Mouse (Mus musculus): Measurements from ENCODE around the gene Hmgcs2. TPM values are rescaled to one million over a fixed set of nuclear protein-coding genes. Genes with fewer than 3 reads are reported as not detected.

The Hmgcs2 gene
- polyA plus RNA-seq, 1 experiment from 2014 or later: 0.35 TPM

GRCm38 (mm10) chr3:98291044-98291443 is 10.8 kb downstream of the Hmgcs2 start:
- Histone ChIP-seq H3K27ac (no peak overlapping the region), H3K4me3 (no peak overlapping the region), H3K4me1 (no peaks in the 10 kb centered on the region), H3K36me3 (no peaks in the 10 kb centered on the region), H3K27me3 (ENCODE audit: low read depth, poor library complexity, severe bottlenecking) (no peaks in the 10 kb centered on the region), H3K9me3 (replicated peaks) (no peaks in the 10 kb centered on the region)
- 92% methylated on average over 9 of the region's 9 CpGs for WGBS
- DNase-seq (ENCODE audit: low spot score): no peak

- Histone ChIP-seq H3K4me3 (no peak overlapping the region), H3K27ac (no peak overlapping the region), H3K9me3 (replicated peaks) (no peaks in the 10 kb centered on the region), H3K36me3 (no peaks in the 10 kb centered on the region), H3K4me1 (no peaks in the 10 kb centered on the region), H3K27me3 (ENCODE audit: low read depth, poor library complexity, severe bottlenecking) (no peaks in the 10 kb centered on the region)
- WGBS: 75% methylated on average over 10 of the region's 10 CpGs
- no peak for DNase-seq (ENCODE audit: low spot score)
Measured at GRCm38 (mm10) chr3:98295965-98296364, 15.7 kb downstream of the Hmgcs2 start.

- H3K4me1 ChIP-seq: no peaks in the 10 kb centered on the region
- WGBS: 96% methylated on average over 1 of the region's 1 CpGs
- H3K36me3 ChIP-seq: no peaks in the 10 kb centered on the region
- no peaks in the 10 kb centered on the region for H3K9me3 ChIP-seq (replicated peaks)
- H3K27me3 ChIP-seq (ENCODE audit: low read depth, poor library complexity, severe bottlenecking): no peaks in the 10 kb centered on the region
- H3K27ac ChIP-seq: no peak overlapping the region
- no peak overlapping the region for H3K4me3 ChIP-seq
- DNase-seq (ENCODE audit: low spot score): no peak
Measured at GRCm38 (mm10) chr3:98299391-98300100, 19.3 kb downstream of the Hmgcs2 start.

- Histone ChIP-seq H3K36me3 (no peaks in the 10 kb centered on the region), H3K9me3 (replicated peaks) (no peaks in the 10 kb centered on the region), H3K27me3 (ENCODE audit: low read depth, poor library complexity, severe bottlenecking) (no peaks in the 10 kb centered on the region), H3K4me1 (no peaks in the 10 kb centered on the region), H3K27ac (no peak overlapping the region), H3K4me3 (no peak overlapping the region)
- WGBS: 93% methylated on average over 4 of the region's 4 CpGs
- DNase-seq (ENCODE audit: low spot score): no peak
Measured at GRCm38 (mm10) chr3:98300266-98300665, 20.0 kb downstream of the Hmgcs2 start.

- no peaks in the 10 kb centered on the region for H3K4me1 ChIP-seq
- 95% methylated on average over 3 of the region's 3 CpGs for WGBS
- no peak for DNase-seq (ENCODE audit: low spot score)
Measured at GRCm38 (mm10) chr3:98301761-98302160, 21.5 kb downstream of the Hmgcs2 start.

GRCm38 (mm10) chr3:98308606-98309005 is 28.4 kb downstream of the Hmgcs2 start:
- no peak for DNase-seq (ENCODE audit: low spot score)
- peaks cover 11% of the 10 kb centered on the region for H3K36me3 ChIP-seq
- 84% methylated on average over 6 of the region's 6 CpGs for WGBS
- no peak overlapping the region for H3K27ac ChIP-seq
- H3K9me3 ChIP-seq (replicated peaks): no peaks in the 10 kb centered on the region
- H3K4me1 ChIP-seq: no peaks in the 10 kb centered on the region
- no peaks in the 10 kb centered on the region for H3K27me3 ChIP-seq (ENCODE audit: low read depth, poor library complexity, severe bottlenecking)
- H3K4me3 ChIP-seq: no peak overlapping the region

More at GRCm38 (mm10) chr3:98301761-98302160, 21.5 kb downstream of the Hmgcs2 start:
- H3K27me3 ChIP-seq (ENCODE audit: low read depth, poor library complexity, severe bottlenecking): no peaks in the 10 kb centered on the region
- H3K9me3 ChIP-seq (replicated peaks): no peaks in the 10 kb centered on the region
- H3K4me3 ChIP-seq: no peak overlapping the region
- H3K27ac ChIP-seq: no peak overlapping the region
- no peaks in the 10 kb centered on the region for H3K36me3 ChIP-seq

- Histone ChIP-seq H3K36me3 (peaks cover 29% of the 10 kb centered on the region), H3K4me1 (no peaks in the 10 kb centered on the region), H3K9me3 (replicated peaks) (no peaks in the 10 kb centered on the region), H3K4me3 (no peak overlapping the region), H3K27ac (no peak overlapping the region), H3K27me3 (ENCODE audit: low read depth, poor library complexity, severe bottlenecking) (no peaks in the 10 kb centered on the region)
- DNase-seq (ENCODE audit: low spot score): no peak
- WGBS: 100% methylated on average over 1 of the region's 1 CpGs
Measured at GRCm38 (mm10) chr3:98310456-98310855, 30.2 kb downstream of the Hmgcs2 start.

- DNase-seq (ENCODE audit: low spot score): peak; percentile 79
- WGBS: 50% methylated on average over 7 of the region's 7 CpGs
- no peak overlapping the region for H3K4me3 ChIP-seq
- H3K36me3 ChIP-seq: peaks cover 52% of the 10 kb centered on the region
- no peak overlapping the region for H3K27ac ChIP-seq
- no peaks in the 10 kb centered on the region for H3K27me3 ChIP-seq (ENCODE audit: low read depth, poor library complexity, severe bottlenecking)
- no peaks in the 10 kb centered on the region for H3K9me3 ChIP-seq (replicated peaks)
- no peaks in the 10 kb centered on the region for H3K4me1 ChIP-seq
Measured at GRCm38 (mm10) chr3:98312867-98313266, 32.6 kb downstream of the Hmgcs2 start.

GRCm38 (mm10) chr3:98313294-98314155 is 33.3 kb downstream of the Hmgcs2 start:
- H3K27me3 ChIP-seq (ENCODE audit: low read depth, poor library complexity, severe bottlenecking): no peaks in the 10 kb centered on the region
- no peak for DNase-seq (ENCODE audit: low spot score)
- 90% methylated on average over 9 of the region's 9 CpGs for WGBS
- H3K9me3 ChIP-seq (replicated peaks): no peaks in the 10 kb centered on the region
- no peaks in the 10 kb centered on the region for H3K4me1 ChIP-seq
- no peak overlapping the region for H3K4me3 ChIP-seq
- no peak overlapping the region for H3K27ac ChIP-seq
- H3K36me3 ChIP-seq: peaks cover 58% of the 10 kb centered on the region

- no peaks in the 10 kb centered on the region for H3K27me3 ChIP-seq (ENCODE audit: low read depth, poor library complexity, severe bottlenecking)
- no peak overlapping the region for H3K4me3 ChIP-seq
- no peak overlapping the region for H3K27ac ChIP-seq
- no peaks in the 10 kb centered on the region for H3K9me3 ChIP-seq (replicated peaks)
- H3K36me3 ChIP-seq: peaks cover 75% of the 10 kb centered on the region
- H3K4me1 ChIP-seq: no peaks in the 10 kb centered on the region
- WGBS: 98% methylated on average over 2 of the region's 2 CpGs
- DNase-seq (ENCODE audit: low spot score): no peak
Measured at GRCm38 (mm10) chr3:98315181-98315580, 34.9 kb downstream of the Hmgcs2 start.

- no peak overlapping the region for H3K4me3 ChIP-seq
Measured at GRCm38 (mm10) chr3:98317143-98317542, 36.9 kb downstream of the Hmgcs2 start.

GRCm38 (mm10) chr3:98319190-98319589 is 39.0 kb downstream of the Hmgcs2 start:
- Histone ChIP-seq H3K4me1 (no peaks in the 10 kb centered on the region), H3K4me3 (no peak overlapping the region), H3K27me3 (ENCODE audit: low read depth, poor library complexity, severe bottlenecking) (no peaks in the 10 kb centered on the region), H3K36me3 (peaks cover 93% of the 10 kb centered on the region), H3K9me3 (replicated peaks) (no peaks in the 10 kb centered on the region), H3K27ac (no peak overlapping the region)
- no peak for DNase-seq (ENCODE audit: low spot score)
- WGBS: 80% methylated on average over 2 of the region's 2 CpGs

More at GRCm38 (mm10) chr3:98317143-98317542, 36.9 kb downstream of the Hmgcs2 start:
- no peak for DNase-seq (ENCODE audit: low spot score)
- no peaks in the 10 kb centered on the region for H3K27me3 ChIP-seq (ENCODE audit: low read depth, poor library complexity, severe bottlenecking)
- H3K9me3 ChIP-seq (replicated peaks): no peaks in the 10 kb centered on the region
- H3K27ac ChIP-seq: no peak overlapping the region
- no peaks in the 10 kb centered on the region for H3K4me1 ChIP-seq
- WGBS: 94% methylated on average over 3 of the region's 3 CpGs
- peaks cover 90% of the 10 kb centered on the region for H3K36me3 ChIP-seq

GRCm38 (mm10) chr3:98322209-98322608 is 42.0 kb downstream of the Hmgcs2 start:
- Histone ChIP-seq H3K27ac (no peak overlapping the region), H3K27me3 (ENCODE audit: low read depth, poor library complexity, severe bottlenecking) (no peaks in the 10 kb centered on the region), H3K9me3 (replicated peaks) (no peaks in the 10 kb centered on the region), H3K36me3 (peaks cover 96% of the 10 kb centered on the region), H3K4me1 (no peaks in the 10 kb centered on the region), H3K4me3 (no peak overlapping the region)
- no peak for DNase-seq (ENCODE audit: low spot score)
- WGBS: 93% methylated on average over 5 of the region's 5 CpGs
